Mouse (Mus musculus) forebrain, embryonic 10.5 days (tissue): ENCODE results near the gene Cldn6. TPM values are rescaled to one million over a fixed set of nuclear protein-coding genes. Genes with fewer than 3 reads are reported as not detected.

ENCODE experiments used
- DNase-seq: peaks from one replicate; pipeline ENCODE4 v3.0.0-alpha.2; 2017; ENCODE audit warnings: low spot score; ENCODE audit errors: extremely low spot score
- H3K27ac ChIP-seq: fragments of 300-500 bp; sonication (generic); 2 replicates; pipeline ENCODE4 v1.5.1; 2016; ENCODE audit warnings: mild to moderate bottlenecking
- H3K27me3 ChIP-seq: fragments of 300-500 bp; sonication (generic); 2 replicates; pipeline ENCODE4 v1.6.1; 2016; ENCODE audit warnings: mild to moderate bottlenecking; ENCODE audit not compliant: poor library complexity, severe bottlenecking
- H3K36me3 ChIP-seq: fragments of 300-500 bp; sonication (generic); replicated peaks from 2 replicates; pipeline ENCODE4 v1.6.1; 2016; ENCODE audit warnings: mild to moderate bottlenecking, moderate library complexity
- H3K4me1 ChIP-seq: fragments of 300-500 bp; sonication (generic); 2 replicates; pipeline ENCODE4 v1.6.1; 2016
- H3K4me3 ChIP-seq: fragments of 300-500 bp; sonication (generic); 2 replicates; pipeline ENCODE4 v1.5.1; 2016; ENCODE audit warnings: mild to moderate bottlenecking, moderate library complexity
- H3K9me3 ChIP-seq: fragments of 300-500 bp; sonication (generic); 2 replicates; pipeline ENCODE4 v1.6.1; 2016; ENCODE audit warnings: mild to moderate bottlenecking, moderate library complexity
- WGBS: fragments of 180-500 bp; shearing (Covaris S2); methylation state at CpG from one replicate; pipeline ENCODE4 v1.1.7; 2016; 5-methylcytosine and 5-hydroxymethylcytosine counted together
- polyA plus RNA-seq: library from polyadenylated mRNA; unstranded; fragments of >200 nt; fragmentation: Nextera tagmentation; extraction: Ambion mirVana; gene quantifications from 2 replicates; pipeline ENCODE4 v1.2.1, GENCODE M21; 2016

Cldn6 gene
- polyA plus RNA-seq, 1 experiment from 2014 or later: 32.8 TPM

DNA sequence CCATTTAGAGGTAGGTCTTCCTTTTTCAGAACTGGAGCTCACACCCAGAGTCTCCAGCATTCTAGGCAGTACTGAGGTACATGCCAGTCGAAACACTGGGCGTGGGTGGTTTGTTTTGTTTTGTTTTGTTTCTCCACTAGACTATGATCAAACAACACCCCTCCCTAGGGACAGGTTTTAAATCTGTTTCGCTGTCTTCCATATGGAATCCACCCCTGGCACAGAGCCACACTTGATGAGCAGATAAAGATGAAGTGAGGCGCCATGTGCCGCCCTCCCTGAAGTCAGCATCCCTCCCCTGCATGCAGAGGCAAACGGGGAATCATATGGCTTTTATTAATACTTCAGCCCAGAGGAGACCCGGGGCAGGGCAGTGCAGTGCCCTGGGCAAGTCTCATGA lies 25.7 kb downstream of the Cldn6 start:
- Histone ChIP-seq H3K4me3 (no peak overlapping the region), H3K4me1 (peaks cover 13% of the 10 kb centered on the region), H3K36me3 (no peaks in the 10 kb centered on the region), H3K27me3 (peaks cover 44% of the 10 kb centered on the region), H3K9me3 (no peaks in the 10 kb centered on the region), H3K27ac (no peak overlapping the region)
- WGBS: 65% methylated on average over 7 of the region's 7 CpGs
- no peak for DNase-seq

DNA sequence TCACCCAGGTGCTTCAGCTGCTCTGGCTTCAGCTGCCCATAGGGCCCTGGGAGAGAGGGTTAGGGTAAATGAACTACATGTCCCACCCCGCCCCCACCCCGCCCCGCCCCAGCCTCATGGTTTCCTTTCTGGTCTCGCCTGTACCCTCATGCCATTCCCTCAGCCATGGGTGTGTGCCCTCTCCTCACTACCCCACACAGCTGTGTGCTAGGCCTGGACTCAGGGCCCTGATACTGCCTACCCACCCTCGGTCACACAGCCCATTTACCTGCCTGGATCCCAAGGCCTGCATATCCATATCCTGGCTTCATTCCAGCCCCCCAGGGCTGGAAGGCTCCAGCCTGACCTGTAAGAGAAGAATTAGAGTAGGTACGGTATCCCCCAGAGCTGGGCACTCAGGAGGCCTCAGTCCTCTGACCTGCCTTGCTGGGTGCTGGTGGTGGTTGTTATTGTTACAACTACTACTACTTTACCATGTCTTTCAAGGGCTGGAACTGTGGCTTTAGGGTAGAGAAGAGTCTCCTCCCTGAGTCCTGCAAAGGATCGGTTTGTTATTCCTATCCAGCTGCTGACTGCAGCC lies 26.6 kb downstream of the Cldn6 start:
- H3K27ac ChIP-seq: no peak overlapping the region
- no peaks in the 10 kb centered on the region for H3K9me3 ChIP-seq
- peaks cover 9% of the 10 kb centered on the region; the same call in 1 of the 2 replicates for H3K4me1 ChIP-seq
- peaks cover 40% of the 10 kb centered on the region for H3K27me3 ChIP-seq
- 74% methylated on average over 7 of the region's 7 CpGs for WGBS
- no peak for DNase-seq
- H3K36me3 ChIP-seq: no peaks in the 10 kb centered on the region
- no peak overlapping the region for H3K4me3 ChIP-seq

DNA sequence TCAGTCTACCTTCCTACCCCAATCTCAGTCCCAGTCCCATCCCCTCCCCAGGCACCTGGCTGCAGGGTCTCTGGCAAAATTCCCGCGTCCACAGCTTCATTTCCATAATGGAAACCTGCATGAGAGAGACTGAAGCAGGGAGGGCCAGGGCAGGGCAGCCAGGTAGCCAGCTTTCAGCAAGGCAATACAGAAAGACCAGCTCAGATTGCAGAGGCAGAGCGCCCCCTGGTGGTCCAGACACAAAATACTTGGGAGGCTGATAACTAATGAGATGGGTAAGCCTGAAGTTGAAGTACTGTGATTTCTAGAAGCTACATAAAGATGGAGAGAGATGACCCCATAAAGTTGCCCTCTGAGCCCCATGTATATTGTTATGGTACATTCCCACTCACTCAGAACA lies 27.2 kb downstream of the Cldn6 start:
- peak; percentile 83 for DNase-seq
- Histone ChIP-seq H3K27me3 (peaks cover 34% of the 10 kb centered on the region), H3K4me3 (no peak overlapping the region), H3K36me3 (no peaks in the 10 kb centered on the region), H3K27ac (no peak overlapping the region), H3K4me1 (peaks cover 9% of the 10 kb centered on the region; the same call in 1 of the 2 replicates), H3K9me3 (no peaks in the 10 kb centered on the region)
- 0% methylated on average over 3 of the region's 3 CpGs for WGBS

DNA sequence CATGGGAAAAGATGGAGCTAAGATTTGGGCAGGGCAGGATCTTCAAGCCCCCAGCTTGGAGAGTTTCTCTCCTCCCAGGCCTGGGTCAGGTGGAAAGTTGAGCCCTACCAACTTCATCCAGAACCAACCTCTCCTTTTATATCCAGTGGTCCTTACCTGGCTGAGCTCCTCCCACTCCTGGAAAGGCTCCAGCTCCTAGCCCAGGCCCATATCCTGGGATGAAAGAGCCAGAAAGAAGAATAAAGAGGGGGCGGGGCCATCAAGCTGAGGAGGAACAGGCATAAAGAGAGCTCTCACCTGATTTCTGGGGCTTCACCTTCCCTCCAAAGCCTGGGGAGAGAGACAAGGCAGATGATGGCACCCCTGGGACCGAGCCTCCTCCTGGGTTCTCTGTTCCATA lies 38.0 kb downstream of the Cldn6 start:
- 54% methylated on average over 2 of the region's 2 CpGs for WGBS

DNA sequence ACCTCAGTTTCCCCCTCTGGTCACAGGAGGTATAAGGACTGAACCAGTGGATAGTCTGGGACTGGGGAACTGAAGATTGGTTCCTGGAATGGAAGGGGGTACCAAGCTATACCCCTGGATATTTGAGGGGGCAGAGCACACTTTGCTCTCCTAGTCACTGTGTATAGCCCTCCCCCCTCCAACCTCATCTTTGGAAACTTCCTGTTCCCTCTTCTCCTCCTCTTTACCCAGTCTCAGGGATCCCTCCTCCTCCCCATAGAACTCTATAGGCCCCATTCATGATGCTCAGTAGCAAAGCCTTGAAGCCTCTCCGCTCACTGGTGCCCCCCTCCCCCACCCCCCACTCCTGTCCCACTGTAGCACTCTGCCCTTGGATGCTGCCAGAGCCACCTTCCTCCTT lies 40.4 kb downstream of the Cldn6 start:
- Histone ChIP-seq H3K4me1 (0 out of 2 replicates have a peak, but pooled peaks cover 3% of the 10 kb centered on the region), H3K36me3 (no peaks in the 10 kb centered on the region), H3K27me3 (0 out of 2 replicates have a peak, but pooled peaks cover 10% of the 10 kb centered on the region), H3K4me3 (no peak overlapping the region), H3K9me3 (no peaks in the 10 kb centered on the region), H3K27ac (no peak overlapping the region)
- WGBS: 6% methylated on average over 1 of the region's 1 CpGs
- no peak for DNase-seq

More for the DNA sequence above, 38.0 kb downstream of the Cldn6 start:
- Histone ChIP-seq H3K36me3 (no peaks in the 10 kb centered on the region), H3K27ac (no peak overlapping the region), H3K4me3 (no peak overlapping the region), H3K4me1 (0 out of 2 replicates have a peak, but pooled peaks cover 3% of the 10 kb centered on the region), H3K9me3 (no peaks in the 10 kb centered on the region), H3K27me3 (no peaks in the 10 kb centered on the region)
- no peak for DNase-seq

DNA sequence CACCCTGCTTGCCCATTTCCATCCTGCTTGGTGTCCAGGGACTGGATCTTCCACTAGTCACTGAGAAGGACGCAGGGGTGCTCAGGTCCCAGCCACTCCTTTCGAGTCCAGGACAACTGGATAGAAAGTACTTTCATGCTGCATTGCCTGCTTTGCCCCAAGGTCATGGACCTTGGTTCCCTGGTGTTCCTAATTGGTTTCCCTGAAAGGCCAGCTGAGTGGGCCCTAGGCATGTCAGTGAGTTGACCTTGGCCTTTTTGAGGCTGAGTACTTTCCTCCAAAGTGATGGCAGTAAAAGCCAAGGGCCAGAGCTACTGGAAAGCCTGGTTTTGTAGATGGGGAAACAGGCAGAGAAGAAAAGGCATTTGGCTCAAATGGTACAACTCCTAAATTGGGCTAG lies 42.8 kb downstream of the Cldn6 start:
- DNase-seq: no peak
- 85% methylated on average over 2 of the region's 2 CpGs for WGBS
- no peak overlapping the region for H3K4me3 ChIP-seq
- no peak overlapping the region for H3K27ac ChIP-seq
- H3K36me3 ChIP-seq: no peaks in the 10 kb centered on the region
- peaks cover 17% of the 10 kb centered on the region for H3K4me1 ChIP-seq
- H3K27me3 ChIP-seq: 0 out of 2 replicates have a peak, but pooled peaks cover 10% of the 10 kb centered on the region
- H3K9me3 ChIP-seq: no peaks in the 10 kb centered on the region

DNA sequence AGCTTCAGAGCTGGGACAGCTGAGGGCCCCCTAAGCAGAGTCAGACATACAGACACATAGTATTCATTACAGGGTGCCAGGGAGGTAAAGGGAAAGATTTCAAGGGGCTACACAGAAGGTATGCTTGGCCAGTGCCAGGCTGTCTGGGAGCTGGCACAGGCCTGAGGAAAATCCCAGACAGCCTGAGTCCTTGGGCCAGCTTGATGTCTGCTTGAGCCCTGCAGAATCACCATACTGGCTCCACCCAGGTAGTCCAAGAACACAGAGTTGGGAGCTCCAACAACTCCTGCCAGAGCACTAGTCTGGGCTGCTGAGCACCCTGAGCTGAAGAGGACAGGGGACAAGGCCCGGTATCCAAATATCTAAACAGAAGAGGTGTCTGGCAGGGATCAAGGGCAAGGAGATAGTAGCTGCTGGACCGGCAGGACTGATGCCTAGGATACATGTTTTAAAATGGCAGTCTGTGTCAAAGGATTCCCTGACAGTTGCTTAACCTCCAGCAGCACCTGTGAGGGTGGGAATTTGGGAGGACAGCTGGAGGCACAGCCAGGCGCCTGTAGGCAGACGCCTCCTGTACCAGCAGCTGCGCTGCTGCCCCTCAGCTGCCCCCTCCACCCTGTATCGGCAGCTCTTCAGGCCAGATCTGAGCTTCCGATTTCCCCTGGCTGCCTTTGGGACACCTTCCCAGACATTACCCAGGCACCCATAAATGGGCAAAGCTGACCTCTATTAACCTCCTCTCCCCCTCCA lies 43.5 kb downstream of the Cldn6 start, which contains the start of gene 1520401A03Rik:
Gene 1520401A03Rik (minus strand): TSS at position 408 of the 750 bp plus-strand sequence.
- 0 out of 2 replicates have a peak, but pooled peaks cover 10% of the 10 kb centered on the region for H3K27me3 ChIP-seq
- H3K36me3 ChIP-seq: no peaks in the 10 kb centered on the region
- no peaks in the 10 kb centered on the region for H3K9me3 ChIP-seq
- peaks cover 24% of the 10 kb centered on the region for H3K4me1 ChIP-seq
- DNase-seq: no peak
- H3K27ac ChIP-seq: no peak within 1 kb of the TSS
- H3K4me3 ChIP-seq: no peak within 1 kb of the TSS
- WGBS: 87% methylated on average over 7 of the region's 7 CpGs

DNA sequence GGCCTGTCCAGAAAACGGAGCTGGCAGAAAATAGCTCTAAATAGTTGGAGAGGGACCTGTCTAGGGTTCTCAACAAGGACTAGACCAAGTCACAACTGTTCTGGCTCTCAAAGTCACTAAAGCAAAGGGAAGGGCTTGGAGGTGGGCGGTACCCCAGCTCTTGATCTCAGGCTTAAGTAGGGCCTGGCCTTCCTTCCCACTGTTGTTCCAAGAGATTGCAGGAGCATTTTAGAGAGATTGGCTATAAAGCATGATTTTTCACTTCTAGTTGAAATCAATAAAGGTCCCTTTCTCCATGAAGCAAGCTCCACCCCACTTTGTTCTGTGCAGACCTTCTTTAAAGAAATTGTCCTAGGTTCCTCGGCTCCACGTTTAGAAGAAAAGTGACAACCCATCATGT lies 46.4 kb downstream of the Cldn6 start:
- peak overlapping the region; percentile 88 for H3K4me3 ChIP-seq
- no peaks in the 10 kb centered on the region for H3K9me3 ChIP-seq
- H3K27me3 ChIP-seq: 0 out of 2 replicates have a peak, but pooled peaks cover 10% of the 10 kb centered on the region
- 72% methylated on average over 4 of the region's 4 CpGs for WGBS
- no peak for DNase-seq
- peaks cover 24% of the 10 kb centered on the region for H3K4me1 ChIP-seq
- H3K27ac ChIP-seq: peak overlapping the region; percentile 95
- H3K36me3 ChIP-seq: no peaks in the 10 kb centered on the region

DNA sequence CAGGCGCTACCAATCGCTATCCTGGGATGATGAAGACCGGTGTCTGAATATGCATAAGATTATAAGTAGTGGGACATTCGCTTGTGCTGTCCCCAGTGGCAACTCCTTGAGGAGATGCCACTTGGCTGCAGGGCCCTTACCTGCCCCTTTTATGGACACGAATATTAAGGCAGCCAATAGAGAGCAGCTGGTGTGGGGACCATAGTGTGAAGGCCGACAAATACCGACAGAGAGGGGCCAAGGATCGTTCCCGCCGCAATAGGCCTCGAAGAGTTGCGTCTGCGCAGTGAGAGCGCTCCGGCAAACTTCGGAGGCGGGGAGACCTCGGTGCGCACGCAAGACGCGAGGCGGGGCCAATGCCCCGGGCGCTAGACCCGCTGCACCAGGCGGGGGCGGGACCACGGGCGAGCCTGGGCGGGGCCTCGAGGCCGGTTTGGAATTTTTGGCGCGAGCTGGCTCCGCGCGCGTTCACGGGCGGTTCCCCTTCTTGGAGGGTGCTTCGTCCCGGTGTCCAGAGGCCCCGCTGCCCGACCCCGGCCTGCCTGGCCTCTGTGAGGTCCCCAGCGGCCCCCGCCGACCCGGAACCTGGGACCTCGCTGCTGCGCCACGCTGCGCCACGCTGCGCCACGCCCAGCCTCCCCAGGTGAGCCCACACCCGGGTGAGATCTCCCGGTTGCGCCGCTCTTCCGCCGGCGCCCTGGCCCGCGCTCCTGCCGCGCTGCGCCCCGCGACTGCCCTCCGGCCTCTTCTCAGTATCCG lies 47.1 kb downstream of the Cldn6 start, which contains the start of gene Pkmyt1:
Gene Pkmyt1 (plus strand): TSS at position 338 of the 759 bp plus-strand sequence.
- DNase-seq: peak; percentile 94
- WGBS: 2% methylated on average over 73 of the region's 73 CpGs
- Histone ChIP-seq H3K9me3 (no peaks in the 10 kb centered on the region), H3K4me3 (peak within 1 kb of the TSS; percentile 88), H3K36me3 (no peaks in the 10 kb centered on the region), H3K27ac (peak within 1 kb of the TSS; percentile 95), H3K4me1 (peaks cover 24% of the 10 kb centered on the region), H3K27me3 (0 out of 2 replicates have a peak, but pooled peaks cover 10% of the 10 kb centered on the region)

DNA sequence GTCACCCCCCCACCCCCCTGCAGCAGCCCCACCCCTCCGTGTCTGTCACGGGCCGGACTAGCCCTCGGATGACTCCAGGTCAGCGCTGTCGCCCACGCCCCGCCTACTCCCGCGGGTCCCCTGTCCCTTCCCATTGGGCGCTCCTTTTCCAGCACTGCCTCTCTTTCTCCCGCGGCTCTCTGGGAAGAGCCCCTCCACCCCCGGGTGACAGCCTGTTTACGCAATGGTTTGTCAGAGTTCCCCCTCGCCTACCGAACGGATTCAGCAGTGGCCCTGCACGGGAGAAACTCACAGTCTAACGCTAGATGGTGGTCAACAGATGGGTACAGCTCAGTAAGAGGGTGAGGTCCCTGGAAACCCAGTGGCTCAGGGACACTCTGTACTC lies 47.7 kb downstream of the Cldn6 start:
- H3K4me3 ChIP-seq: peak overlapping the region; percentile 88
- no peaks in the 10 kb centered on the region for H3K36me3 ChIP-seq
- peak overlapping the region; percentile 95 for H3K27ac ChIP-seq

DNA sequence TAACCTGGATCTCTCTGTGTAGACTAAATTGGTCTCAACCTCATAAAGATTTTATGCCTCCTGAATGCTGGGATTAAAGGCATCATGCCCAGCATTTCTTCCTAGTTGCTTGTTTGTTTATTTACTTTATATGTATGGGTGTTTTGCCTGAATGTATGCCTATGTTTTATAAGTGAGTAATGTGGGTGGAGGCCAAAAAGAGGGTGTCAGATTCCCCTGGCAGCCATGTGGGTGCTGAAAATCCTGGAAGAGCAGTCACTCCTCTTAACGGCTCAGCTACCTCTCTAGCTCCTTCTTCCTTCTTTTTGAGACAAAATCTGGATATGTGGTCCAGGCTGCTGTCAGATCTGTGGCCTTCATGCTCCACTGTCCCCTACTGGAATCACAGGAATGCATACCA lies 51.4 kb downstream of the Cldn6 start:
- DNase-seq: no peak
- H3K4me1 ChIP-seq: peaks cover 22% of the 10 kb centered on the region
- no peaks in the 10 kb centered on the region for H3K27me3 ChIP-seq
- no peak overlapping the region for H3K27ac ChIP-seq
- H3K4me3 ChIP-seq: no peak overlapping the region
- no peaks in the 10 kb centered on the region for H3K9me3 ChIP-seq
- H3K36me3 ChIP-seq: peaks cover 32% of the 10 kb centered on the region
- WGBS: 79% methylated on average over 1 of the region's 1 CpGs

More for the DNA sequence above, 47.7 kb downstream of the Cldn6 start:
- DNase-seq: peak; percentile 80
- under 1% methylated on average over 20 of the region's 20 CpGs for WGBS
- H3K4me1 ChIP-seq: peaks cover 24% of the 10 kb centered on the region
- H3K9me3 ChIP-seq: no peaks in the 10 kb centered on the region
- 0 out of 2 replicates have a peak, but pooled peaks cover 10% of the 10 kb centered on the region for H3K27me3 ChIP-seq
